Mouse (Mus musculus): Measurements from ENCODE around the gene Asb18. TPM values are rescaled to one million over a fixed set of nuclear protein-coding genes. Genes with fewer than 3 reads are reported as not detected.

The Asb18 gene
- total and polyA plus RNA-seq, 2 experiments from 2014 or later: 1.6 to 17.3 TPM

DNA sequence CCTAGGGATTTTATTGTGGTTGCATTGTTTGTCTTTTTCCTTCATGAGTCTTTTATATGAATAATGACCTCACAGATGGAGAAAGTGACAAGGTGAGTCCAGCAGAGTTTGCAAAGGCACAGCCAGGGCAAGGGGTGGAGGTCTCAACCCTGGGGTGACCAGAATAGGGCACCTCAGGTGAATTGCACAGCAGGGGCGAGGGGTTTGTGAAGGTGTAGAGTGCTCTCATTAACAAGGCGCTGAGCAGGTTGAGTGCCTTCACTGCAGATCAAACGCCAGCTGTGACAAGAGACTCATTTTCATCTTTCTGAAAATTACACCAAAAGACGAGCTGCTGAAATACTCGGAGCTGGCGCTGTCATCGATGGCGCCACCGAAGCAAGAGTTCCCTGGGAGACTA lies 46.9 kb downstream of the Asb18 start:
- H3K27ac ChIP-seq (ENCODE audit: low read depth): no peak overlapping the region
- H3K9me3 ChIP-seq (replicated peaks; ENCODE audit: control insufficient read depth, low read length): no peaks in the 10 kb centered on the region
- H3K27me3 ChIP-seq (ENCODE audit: control insufficient read depth, insufficient read depth, low read length): peaks cover 43% of the 10 kb centered on the region
- H3K9ac ChIP-seq (replicated peaks; ENCODE audit: low read depth, low read length): no peak overlapping the region
- H3K4me1 ChIP-seq (ENCODE audit: control insufficient read depth, insufficient read depth): no peaks in the 10 kb centered on the region
- no peaks in the 10 kb centered on the region for H3K36me3 ChIP-seq (replicated peaks; ENCODE audit: control insufficient read depth, insufficient read depth, low read length)
- DNase-seq (ENCODE audit: low spot score) (no peak), ATAC-seq (ENCODE audit: insufficient read depth, low read depth) (no peak)
- no peak overlapping the region for H3K4me3 ChIP-seq (ENCODE audit: low read depth, low read length)
- H3K4me2 ChIP-seq (ENCODE audit: low read depth, low read length): peak overlapping the region; percentile 91
- TF ChIP-seq EP300 (IDR thresholded peaks at IDR 0.05; ENCODE audit: low read depth) (no peak), CTCF (IDR thresholded peaks at IDR 0.05; ENCODE audit: low read depth) (no peak)
- WGBS: 29% methylated on average over 9 of the region's 9 CpGs

DNA sequence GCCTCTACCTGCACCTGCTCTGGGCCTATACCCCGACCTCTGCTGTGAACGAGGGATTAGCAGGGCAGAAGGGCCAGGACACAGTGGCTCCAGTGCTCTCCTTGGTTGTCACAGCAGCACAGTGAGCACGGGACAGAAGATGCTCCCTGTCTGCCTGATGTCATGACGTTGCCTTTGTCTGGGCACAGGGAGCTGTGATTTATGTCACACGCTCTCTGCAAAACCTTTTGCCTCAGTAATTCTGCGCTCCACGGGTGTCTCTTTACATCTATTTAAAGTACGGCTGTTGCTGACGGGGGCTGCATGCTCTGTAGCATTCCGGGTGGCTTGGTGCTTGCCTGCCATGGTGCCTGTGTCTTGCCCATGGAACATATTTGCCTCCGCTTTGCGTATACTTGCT lies 50.0 kb downstream of the Asb18 start:
- no peak for DNase-seq (ENCODE audit: low spot score)
- Histone ChIP-seq H3K9ac (replicated peaks; ENCODE audit: low read depth, low read length) (no peak overlapping the region), H3K27ac (ENCODE audit: low read depth) (no peak overlapping the region), H3K4me3 (ENCODE audit: low read depth, low read length) (no peak overlapping the region), H3K27me3 (ENCODE audit: control insufficient read depth, insufficient read depth, low read length) (peaks cover 33% of the 10 kb centered on the region), H3K9me3 (replicated peaks; ENCODE audit: control insufficient read depth, low read length) (no peaks in the 10 kb centered on the region), H3K4me1 (ENCODE audit: control insufficient read depth, insufficient read depth) (no peaks in the 10 kb centered on the region), H3K36me3 (replicated peaks; ENCODE audit: control insufficient read depth, insufficient read depth, low read length) (no peaks in the 10 kb centered on the region), H3K4me2 (ENCODE audit: low read depth, low read length) (no peak overlapping the region)
- TF ChIP-seq CTCF (IDR thresholded peaks at IDR 0.05; ENCODE audit: low read depth): no peak
- TF ChIP-seq EP300 (IDR thresholded peaks at IDR 0.05; ENCODE audit: low read depth): no peak
- 75% methylated on average over 12 of the region's 12 CpGs for WGBS
- no peak for ATAC-seq (ENCODE audit: insufficient read depth, low read depth)

- Histone ChIP-seq H3K27ac (ENCODE audit: low read depth) (no peak overlapping the region), H3K9me3 (replicated peaks; ENCODE audit: control insufficient read depth, low read length) (no peaks in the 10 kb centered on the region), H3K36me3 (replicated peaks; ENCODE audit: control insufficient read depth, insufficient read depth, low read length) (no peaks in the 10 kb centered on the region), H3K4me2 (ENCODE audit: low read depth, low read length) (no peak overlapping the region), H3K4me3 (ENCODE audit: low read depth, low read length) (no peak overlapping the region), H3K4me1 (ENCODE audit: control insufficient read depth, insufficient read depth) (no peaks in the 10 kb centered on the region), H3K9ac (replicated peaks; ENCODE audit: low read depth, low read length) (no peak overlapping the region), H3K27me3 (ENCODE audit: control insufficient read depth, insufficient read depth, low read length) (peaks cover 22% of the 10 kb centered on the region)
- 92% methylated on average over 2 of the region's 2 CpGs for whole genome bisulfite sequencing
- ATAC-seq (ENCODE audit: insufficient read depth, low read depth): no peak
- DNase-seq (ENCODE audit: low spot score): no peak
- TF ChIP-seq CTCF (IDR thresholded peaks at IDR 0.05; ENCODE audit: low read depth) (no peak), EP300 (IDR thresholded peaks at IDR 0.05; ENCODE audit: low read depth) (no peak)
Measured at GRCm38 (mm10) chr1:89963296-89963695, 51.2 kb downstream of the Asb18 start.

DNA sequence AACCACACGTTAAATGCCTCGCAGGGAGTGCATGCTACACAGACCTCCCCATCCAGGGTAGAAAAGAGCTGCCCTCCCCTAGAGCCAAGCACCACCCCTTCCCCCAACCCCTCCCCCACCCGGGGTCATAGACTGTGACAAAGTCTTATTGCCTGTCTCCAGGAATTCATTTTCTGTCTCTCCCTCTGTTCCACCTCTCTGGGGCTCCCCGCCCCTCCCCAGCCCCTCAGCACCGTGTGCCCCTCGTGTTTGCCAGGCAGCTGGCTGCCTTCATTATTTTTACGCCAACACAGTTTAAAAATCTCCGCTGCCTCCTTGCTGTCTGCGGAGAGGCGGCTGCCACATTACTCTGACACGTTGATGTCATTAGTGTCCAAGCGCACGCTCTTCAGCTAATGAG lies 52.4 kb downstream of the Asb18 start:
- no peak for TF ChIP-seq EP300 (IDR thresholded peaks at IDR 0.05; ENCODE audit: low read depth)
- TF ChIP-seq CTCF (IDR thresholded peaks at IDR 0.05; ENCODE audit: low read depth): no peak
- H3K36me3 ChIP-seq (replicated peaks; ENCODE audit: control insufficient read depth, insufficient read depth, low read length): no peaks in the 10 kb centered on the region
- peaks cover 10% of the 10 kb centered on the region for H3K27me3 ChIP-seq (ENCODE audit: control insufficient read depth, insufficient read depth, low read length)
- ATAC-seq (ENCODE audit: insufficient read depth, low read depth) (no peak), DNase-seq (ENCODE audit: low spot score) (no peak)
- 37% methylated on average over 13 of the region's 13 CpGs for WGBS
- no peak overlapping the region for H3K4me2 ChIP-seq (ENCODE audit: low read depth, low read length)
- H3K9ac ChIP-seq (replicated peaks; ENCODE audit: low read depth, low read length): no peak overlapping the region
- no peaks in the 10 kb centered on the region for H3K4me1 ChIP-seq (ENCODE audit: control insufficient read depth, insufficient read depth)
- no peak overlapping the region for H3K4me3 ChIP-seq (ENCODE audit: low read depth, low read length)
- H3K9me3 ChIP-seq (replicated peaks; ENCODE audit: control insufficient read depth, low read length): no peaks in the 10 kb centered on the region
- no peak overlapping the region for H3K27ac ChIP-seq (ENCODE audit: low read depth)

DNA sequence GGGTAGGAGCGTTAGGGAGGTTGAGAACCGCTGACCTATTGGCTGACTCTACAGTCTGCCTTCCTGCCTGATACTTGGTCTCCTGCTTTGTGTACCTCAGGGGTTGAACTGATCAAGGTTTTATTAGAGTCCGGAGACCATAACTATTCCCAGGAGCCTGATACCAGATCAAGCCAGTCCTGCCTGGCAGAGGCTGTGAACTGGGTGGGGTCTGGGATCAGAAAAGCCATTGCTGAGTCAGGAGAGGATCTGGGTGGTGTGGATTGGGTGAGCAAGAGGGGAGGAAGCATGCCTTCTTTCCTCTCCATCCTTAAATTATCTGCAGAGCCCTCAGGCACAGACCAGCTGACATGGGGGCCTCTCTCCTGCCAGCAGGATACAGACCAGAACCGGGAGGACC lies 55.1 kb downstream of the Asb18 start:
- WGBS: 71% methylated on average over 4 of the region's 4 CpGs
- TF ChIP-seq CTCF (IDR thresholded peaks at IDR 0.05; ENCODE audit: low read depth) (no peak), EP300 (IDR thresholded peaks at IDR 0.05; ENCODE audit: low read depth) (no peak)
- ATAC-seq (ENCODE audit: insufficient read depth, low read depth) (no peak), DNase-seq (ENCODE audit: low spot score) (no peak)
- Histone ChIP-seq H3K9ac (replicated peaks; ENCODE audit: low read depth, low read length) (no peak overlapping the region), H3K27me3 (ENCODE audit: control insufficient read depth, insufficient read depth, low read length) (peaks cover 9% of the 10 kb centered on the region; the same call in 1 of the 2 replicates), H3K4me2 (ENCODE audit: low read depth, low read length) (no peak overlapping the region), H3K9me3 (replicated peaks; ENCODE audit: control insufficient read depth, low read length) (no peaks in the 10 kb centered on the region), H3K4me1 (ENCODE audit: control insufficient read depth, insufficient read depth) (no peaks in the 10 kb centered on the region), H3K4me3 (ENCODE audit: low read depth, low read length) (no peak overlapping the region), H3K27ac (ENCODE audit: low read depth) (no peak overlapping the region), H3K36me3 (replicated peaks; ENCODE audit: control insufficient read depth, insufficient read depth, low read length) (no peaks in the 10 kb centered on the region)

- Histone ChIP-seq H3K4me2 (ENCODE audit: low read depth, low read length) (no peak overlapping the region), H3K27me3 (ENCODE audit: control insufficient read depth, insufficient read depth, low read length) (peaks cover 72% of the 10 kb centered on the region)
- peak; percentile 68; the same call in 1 of the 2 replicates for ATAC-seq (ENCODE audit: insufficient read depth, low read depth)
Measured at GRCm38 (mm10) chr1:89943202-89943601, 71.3 kb downstream of the Asb18 start.

More at GRCm38 (mm10) chr1:89943202-89943601, 71.3 kb downstream of the Asb18 start:
- TF ChIP-seq EP300 (IDR thresholded peaks at IDR 0.05; ENCODE audit: low read depth) (no peak), CTCF (IDR thresholded peaks at IDR 0.05; ENCODE audit: low read depth) (peak; percentile 89)
- Histone ChIP-seq H3K4me3 (ENCODE audit: low read depth, low read length) (no peak overlapping the region), H3K9me3 (replicated peaks; ENCODE audit: control insufficient read depth, low read length) (no peaks in the 10 kb centered on the region), H3K9ac (replicated peaks; ENCODE audit: low read depth, low read length) (no peak overlapping the region), H3K36me3 (replicated peaks; ENCODE audit: control insufficient read depth, insufficient read depth, low read length) (no peaks in the 10 kb centered on the region), H3K27ac (ENCODE audit: low read depth) (no peak overlapping the region), H3K4me1 (ENCODE audit: control insufficient read depth, insufficient read depth) (0 out of 2 replicates have a peak, but pooled peaks cover 5% of the 10 kb centered on the region)
- DNase-seq (ENCODE audit: low spot score): peak; percentile 63
- 3% methylated on average over 16 of the region's 16 CpGs for WGBS

Measured in heart, postnatal 0 days (tissue).